Mouse (Mus musculus): Measurements from ENCODE around the gene Ankrd33b.

DNA sequence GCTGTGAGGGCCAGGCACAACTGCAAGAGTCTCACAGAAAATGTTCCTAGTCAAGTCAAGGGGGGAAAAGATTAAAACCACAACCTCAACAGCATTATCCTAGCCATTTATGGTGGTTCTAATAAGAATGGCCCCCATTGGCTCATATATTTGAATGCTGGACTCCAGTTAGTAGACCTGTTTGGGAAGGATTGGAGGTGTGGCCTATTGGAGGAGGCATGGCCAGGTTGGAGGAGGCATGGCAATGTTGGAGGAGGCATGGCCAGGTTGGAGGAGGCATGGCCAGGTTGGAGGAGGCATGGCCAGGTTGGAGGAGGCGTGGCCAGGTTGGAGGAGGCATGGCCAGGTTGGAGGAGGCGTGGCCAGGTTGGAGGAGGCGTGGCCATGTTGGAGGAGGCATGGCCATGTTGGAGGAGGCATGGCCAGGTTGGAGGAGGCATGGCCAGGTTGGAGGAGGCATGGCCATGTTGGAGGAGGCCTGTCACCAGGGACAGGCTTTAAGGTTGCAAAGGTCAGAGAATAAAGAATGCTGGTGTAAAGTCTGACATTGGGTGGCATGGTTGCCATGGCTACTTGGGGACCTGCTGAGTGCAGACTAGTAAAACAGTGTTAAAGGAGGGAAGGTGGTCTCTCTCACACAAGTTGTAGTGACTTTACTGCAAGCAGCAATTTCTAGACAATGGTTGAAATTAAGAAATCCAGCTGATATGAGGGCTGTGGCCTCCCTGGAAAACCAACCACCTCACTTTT lies 50.3 kb downstream of the Ankrd33b start:
- no peak for TF ChIP-seq CTCF (IDR thresholded peaks at IDR 0.05; ENCODE audit: extremely low read depth, insufficient read length, insufficient replicate concordance, low read depth, low read length)
- TF ChIP-seq POLR2A (IDR thresholded peaks at IDR 0.05; ENCODE audit: low read depth, low read length), result no peak

Measured in small intestine, adult 2 months (tissue).